Mouse (Mus musculus) small intestine, adult 2 months (tissue): ENCODE data around the gene Ttc4.

ENCODE experiments used
- CTCF ChIP-seq: fragments of 200-500 bp; IDR thresholded peaks from 2 replicates; pipeline ENCODE4 v1.5.1; 2012; ENCODE audit warnings: low read depth, mild to moderate bottlenecking, control low read depth, inconsistent platforms, low read length, moderate library complexity, mixed read lengths; ENCODE audit not compliant: insufficient replicate concordance, insufficient read length; ENCODE audit errors: extremely low read depth
- POLR2A ChIP-seq: fragments of 200-500 bp; IDR thresholded peaks from 2 replicates; pipeline ENCODE4 v1.6.1; 2012; ENCODE audit warnings: low read depth, mild to moderate bottlenecking, control low read depth, inconsistent platforms, low read length, moderate library complexity

DNA sequence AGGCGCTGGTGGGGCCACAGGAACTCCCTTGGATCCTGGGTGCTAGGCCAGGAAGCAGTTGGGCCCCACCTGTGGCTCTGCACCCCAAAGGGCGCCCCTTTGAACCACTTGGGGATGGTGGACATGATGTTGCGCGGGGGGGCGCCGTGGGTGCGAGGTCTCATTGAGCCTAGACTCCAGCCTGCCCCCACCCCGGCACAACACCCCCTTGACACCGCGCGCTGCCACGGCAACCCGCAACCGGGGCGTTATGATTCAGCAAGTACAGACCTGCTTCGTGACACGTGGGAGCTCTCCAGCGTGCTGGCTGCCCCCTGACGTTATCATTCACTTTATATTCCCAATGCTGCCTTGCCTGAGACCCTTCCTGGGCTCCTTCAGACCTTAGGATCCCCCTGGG lies 61.7 kb downstream of the Ttc4 start, which contains the start of gene Lexm:
- TF ChIP-seq POLR2A (no peak), CTCF (no peak)
